Mouse (Mus musculus) heart, embryonic 11.5 days (tissue): Measurements from ENCODE around the gene Echdc1. TPM values are rescaled to one million over a fixed set of nuclear protein-coding genes. Genes with fewer than 3 reads are reported as not detected.
"Not testable (repeated sequence)": the region's sequence is repeated elsewhere in the genome, so short reads cannot be mapped to it uniquely, and the experiment has no call there.

ENCODE experiments used
- ATAC-seq: fragments of 200-750 bp; cut with Nextera tagmentation; replicated peaks from 2 replicates; pipeline ENCODE4 v1.8.0; 2017; ENCODE audit warnings: moderate library complexity; ENCODE audit not compliant: insufficient number of reproducible peaks, low FRiP score, low TSS enrichment
- H3K27ac ChIP-seq: fragments of 300-500 bp; sonication (generic); 2 replicates; pipeline ENCODE4 v1.5.1; 2014; ENCODE audit warnings: mild to moderate bottlenecking, low read depth, low read length
- H3K27me3 ChIP-seq: fragments of 300-500 bp; sonication (generic); 2 replicates; pipeline ENCODE4 v1.6.1; 2014; ENCODE audit warnings: mild to moderate bottlenecking, low read length, mixed read lengths; ENCODE audit not compliant: control insufficient read depth, insufficient read depth
- H3K36me3 ChIP-seq: fragments of 300-500 bp; sonication (generic); 2 replicates; pipeline ENCODE4 v1.6.1; 2014; ENCODE audit warnings: mild to moderate bottlenecking, low read length, moderate library complexity, mixed read lengths; ENCODE audit not compliant: control insufficient read depth, insufficient read depth
- H3K4me1 ChIP-seq: fragments of 300-500 bp; sonication (generic); 2 replicates; pipeline ENCODE4 v1.6.1; 2014; ENCODE audit warnings: low read length; ENCODE audit not compliant: control insufficient read depth, insufficient read depth
- H3K4me2 ChIP-seq: fragments of 300-500 bp; sonication (generic); 2 replicates; pipeline ENCODE4 v1.6.1; 2014; ENCODE audit warnings: mild to moderate bottlenecking, moderate library complexity
- H3K4me3 ChIP-seq: fragments of 300-500 bp; sonication (generic); 2 replicates; pipeline ENCODE4 v1.5.1; 2014; ENCODE audit warnings: low read depth, low read length
- H3K9ac ChIP-seq: fragments of 300-500 bp; sonication (generic); 2 replicates; pipeline ENCODE4 v1.6.1; 2014; ENCODE audit warnings: mild to moderate bottlenecking, low read depth, low read length, moderate library complexity
- H3K9me3 ChIP-seq: fragments of 300-500 bp; sonication (generic); replicated peaks from 2 replicates; pipeline ENCODE4 v1.6.1; 2016; ENCODE audit warnings: low read length; ENCODE audit not compliant: control insufficient read depth
- WGBS: fragments of 180-500 bp; shearing (Covaris S2); extraction: QIAGEN DNeasy Blood & Tissue Kit; methylation state at CpG from one replicate; pipeline ENCODE4 v1.1.7; 2014; ENCODE audit not compliant: insufficient replicate concordance; 5-methylcytosine and 5-hydroxymethylcytosine counted together
- polyA plus RNA-seq: library from polyadenylated mRNA; unstranded; fragments of >200 nt; fragmentation: Nextera tagmentation; extraction: Ambion mirVana; gene quantifications from 2 replicates; pipeline ENCODE4 v1.2.1, GENCODE M21; 2014

Gene Echdc1
- polyA plus RNA-seq, 1 experiment from 2014 or later: 27.9 TPM

GRCm38 (mm10) chr10:29362197-29362900 is 49.4 kb downstream of the Echdc1 start, which contains the start of gene Rnf146:
Gene Rnf146, minus strand, starts transcription at chr10:29362442.
- Histone ChIP-seq H3K9ac (peak within 1 kb of the TSS; percentile 95), H3K27me3 (no peaks in the 10 kb centered on the region), H3K4me3 (peak within 1 kb of the TSS; percentile 90), H3K27ac (peak within 1 kb of the TSS; percentile 98), H3K9me3 (no peaks in the 10 kb centered on the region), H3K4me2 (peak within 1 kb of the TSS; percentile 79), H3K36me3 (no peaks in the 10 kb centered on the region), H3K4me1 (no peaks in the 10 kb centered on the region)
- 9% methylated on average over 15 of the region's 15 CpGs for WGBS
- peak; percentile 53 for ATAC-seq

GRCm38 (mm10) chr10:29374065-29374464 is 61.1 kb downstream of the Echdc1 start:
- H3K9ac ChIP-seq: no peak overlapping the region
- WGBS: 87% methylated on average over 5 of the region's 5 CpGs
- H3K4me2 ChIP-seq: no peak overlapping the region
- H3K27me3 ChIP-seq: no peaks in the 10 kb centered on the region
- no peak for ATAC-seq
- no peaks in the 10 kb centered on the region for H3K36me3 ChIP-seq
- no peak overlapping the region for H3K4me3 ChIP-seq
- no peaks in the 10 kb centered on the region for H3K4me1 ChIP-seq
- H3K9me3 ChIP-seq: no peaks in the 10 kb centered on the region
- no peak overlapping the region for H3K27ac ChIP-seq

GRCm38 (mm10) chr10:29381558-29381957 is 68.6 kb downstream of the Echdc1 start:
- no peak overlapping the region for H3K4me3 ChIP-seq
- H3K9me3 ChIP-seq: no peaks in the 10 kb centered on the region
- ATAC-seq: no peak
- H3K9ac ChIP-seq: no peak overlapping the region
- H3K36me3 ChIP-seq: no peaks in the 10 kb centered on the region
- H3K4me2 ChIP-seq: no peak overlapping the region
- H3K4me1 ChIP-seq: no peaks in the 10 kb centered on the region
- 66% methylated on average over 2 of the region's 2 CpGs for WGBS
- no peaks in the 10 kb centered on the region for H3K27me3 ChIP-seq
- H3K27ac ChIP-seq: no peak overlapping the region

GRCm38 (mm10) chr10:29394890-29395289 is 81.9 kb downstream of the Echdc1 start:
- H3K9ac ChIP-seq, H3K4me2 ChIP-seq, H3K4me1 ChIP-seq, H3K27me3 ChIP-seq, H3K9me3 ChIP-seq, H3K36me3 ChIP-seq, ATAC-seq, H3K27ac ChIP-seq, H3K4me3 ChIP-seq: not testable (repeated sequence)
- 54% methylated on average over 2 of the region's 2 CpGs for WGBS

Other genes with a start within 250 kb of the Echdc1 start
- gene Soga3, start 169.3 kb upstream of the Echdc1 start, polyA plus RNA-seq: 0.73 and 1.3 TPM in 2 replicates
- gene Gm49353, start 114.2 kb upstream of the Echdc1 start, polyA plus RNA-seq: not detected in 2 replicates
- gene 9330159F19Rik, start 101.6 kb upstream of the Echdc1 start, polyA plus RNA-seq: 0.34 and 0.35 TPM in 2 replicates
- gene Rnf146, start 49.3 kb downstream of the Echdc1 start, polyA plus RNA-seq: 25.4 and 44.8 TPM in 2 replicates
- gene Rspo3, start 222.7 kb downstream of the Echdc1 start, polyA plus RNA-seq: 20.4 and 21.6 TPM in 2 replicates